Mouse (Mus musculus) neural tube, embryonic 12.5 days (tissue): Measurements from ENCODE around the gene Ppp3ca. TPM values are rescaled to one million over a fixed set of nuclear protein-coding genes. Genes with fewer than 3 reads are reported as not detected.
A peak's percentile ranks its signal among the peaks of the same experiment; 100 is the strongest.

Source experiments
- ATAC-seq: fragments of 200-750 bp; cut with Nextera tagmentation; 2 replicates; pipeline ENCODE4 v1.8.0; 2017; ENCODE audit warnings: low read depth, mild to moderate bottlenecking, moderate TSS enrichment, moderate library complexity; ENCODE audit not compliant: low FRiP score
- H3K27ac ChIP-seq: fragments of 300-500 bp; sonication (generic); 2 replicates; pipeline ENCODE4 v1.5.1; 2016
- H3K27me3 ChIP-seq: fragments of 300-500 bp; sonication (generic); replicated peaks from 2 replicates; pipeline ENCODE4 v1.6.1; 2016; ENCODE audit warnings: mild to moderate bottlenecking
- H3K36me3 ChIP-seq: fragments of 300-500 bp; sonication (generic); 2 replicates; pipeline ENCODE4 v1.6.1; 2016; ENCODE audit warnings: mild to moderate bottlenecking
- H3K4me1 ChIP-seq: fragments of 300-500 bp; sonication (generic); 2 replicates; pipeline ENCODE4 v1.6.1; 2016
- H3K4me2 ChIP-seq: fragments of 300-500 bp; sonication (generic); replicated peaks from 2 replicates; pipeline ENCODE4 v1.6.1; 2016; ENCODE audit warnings: mild to moderate bottlenecking
- H3K4me3 ChIP-seq: fragments of 300-500 bp; sonication (generic); 2 replicates; pipeline ENCODE4 v1.5.1; 2016
- H3K9ac ChIP-seq: fragments of 300-500 bp; sonication (generic); 2 replicates; pipeline ENCODE4 v1.6.1; 2016; ENCODE audit warnings: mild to moderate bottlenecking
- H3K9me3 ChIP-seq: fragments of 300-500 bp; sonication (generic); 2 replicates; pipeline ENCODE4 v1.6.1; 2016; ENCODE audit warnings: mild to moderate bottlenecking
- WGBS: fragments of 180-500 bp; shearing (Covaris S2); methylation state at CpG from one replicate; pipeline ENCODE4 v1.1.7; 2016; 5-methylcytosine and 5-hydroxymethylcytosine counted together
- polyA plus RNA-seq: library from polyadenylated mRNA; unstranded; fragments of >200 nt; fragmentation: Nextera tagmentation; extraction: Ambion mirVana; gene quantifications from 2 replicates; pipeline ENCODE4 v1.2.1, GENCODE M21; 2016

Ppp3ca gene
- polyA plus RNA-seq, 1 experiment from 2014 or later: 164 TPM

- Histone ChIP-seq H3K27me3 (no peaks in the 10 kb centered on the region), H3K4me2 (peak overlapping the region; percentile 31), H3K9me3 (no peaks in the 10 kb centered on the region), H3K9ac (no peak overlapping the region), H3K4me1 (peaks cover 35% of the 10 kb centered on the region), H3K4me3 (no peak overlapping the region), H3K27ac (no peak overlapping the region), H3K36me3 (no peaks in the 10 kb centered on the region)
- peak; percentile 31; the same call in 1 of the 2 replicates for ATAC-seq
- 34% methylated on average over 11 of the region's 11 CpGs for WGBS
Observed at GRCm38 (mm10) chr3:136833003-136833745, 163.2 kb downstream of the Ppp3ca start.

GRCm38 (mm10) chr3:136833893-136834292 is 164.0 kb downstream of the Ppp3ca start:
- peaks cover 35% of the 10 kb centered on the region for H3K4me1 ChIP-seq
- peak overlapping the region; percentile 31 for H3K4me2 ChIP-seq
- H3K27ac ChIP-seq: no peak overlapping the region
- H3K36me3 ChIP-seq: no peaks in the 10 kb centered on the region
- no peak overlapping the region for H3K9ac ChIP-seq
- no peaks in the 10 kb centered on the region for H3K9me3 ChIP-seq
- no peaks in the 10 kb centered on the region for H3K27me3 ChIP-seq
- WGBS: under 1% methylated on average over 5 of the region's 5 CpGs
- ATAC-seq: peak; percentile 41
- no peak overlapping the region for H3K4me3 ChIP-seq

DNA sequence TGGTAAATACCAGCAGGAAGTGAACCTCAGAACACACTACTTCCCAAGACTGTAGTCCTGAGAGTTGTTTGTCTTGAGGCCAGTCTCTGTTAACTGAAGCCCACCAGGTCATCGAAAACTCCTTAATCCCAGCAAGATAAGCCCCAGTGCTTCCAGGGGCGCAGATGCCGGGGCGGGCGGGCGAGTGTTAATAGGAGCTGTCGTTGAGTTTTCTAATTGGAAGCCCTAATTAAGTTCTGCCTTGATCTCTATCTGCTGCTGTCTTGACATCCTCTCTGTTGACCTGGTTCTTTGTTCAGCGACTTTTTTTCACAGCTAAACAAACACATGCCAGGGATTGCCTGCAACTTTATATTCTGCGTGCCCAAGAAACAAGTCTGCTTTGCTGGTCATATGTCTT is 165.9 kb downstream of the Ppp3ca start:
- Histone ChIP-seq H3K9ac (no peak overlapping the region), H3K4me1 (peaks cover 35% of the 10 kb centered on the region), H3K4me3 (no peak overlapping the region), H3K36me3 (no peaks in the 10 kb centered on the region), H3K9me3 (no peaks in the 10 kb centered on the region), H3K4me2 (no peak overlapping the region), H3K27me3 (no peaks in the 10 kb centered on the region), H3K27ac (no peak overlapping the region)
- ATAC-seq: no peak
- WGBS: 62% methylated on average over 9 of the region's 9 CpGs

- H3K4me2 ChIP-seq: no peak overlapping the region
- H3K4me3 ChIP-seq: no peak overlapping the region
- no peak for ATAC-seq
- no peaks in the 10 kb centered on the region for H3K27me3 ChIP-seq
- H3K36me3 ChIP-seq: no peaks in the 10 kb centered on the region
- WGBS: 83% methylated on average over 17 of the region's 17 CpGs
- H3K9ac ChIP-seq: no peak overlapping the region
- H3K4me1 ChIP-seq: peaks cover 31% of the 10 kb centered on the region
- H3K27ac ChIP-seq: no peak overlapping the region
- H3K9me3 ChIP-seq: no peaks in the 10 kb centered on the region
Observed at GRCm38 (mm10) chr3:136836319-136837193, 166.6 kb downstream of the Ppp3ca start.

DNA sequence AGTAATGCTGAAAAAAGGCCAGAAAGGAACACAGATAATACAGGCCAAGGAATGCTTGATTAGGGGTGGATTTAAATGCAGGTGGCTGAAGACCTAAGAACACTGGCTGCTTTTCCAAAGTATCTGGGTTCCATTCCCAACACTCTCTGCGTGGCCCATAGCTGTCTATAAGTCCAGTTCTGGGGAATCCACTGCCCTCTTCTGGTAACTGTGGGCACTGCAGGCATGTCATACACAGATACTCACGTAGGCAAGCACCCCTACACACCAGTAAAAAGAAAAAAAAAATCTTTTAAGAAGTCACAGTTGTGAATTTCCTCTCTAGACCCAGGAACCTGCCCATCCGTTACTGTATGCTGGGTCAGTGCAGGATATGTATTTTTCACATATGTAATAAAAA is 167.7 kb downstream of the Ppp3ca start:
- Histone ChIP-seq H3K9ac (no peak overlapping the region), H3K36me3 (no peaks in the 10 kb centered on the region), H3K27ac (no peak overlapping the region), H3K4me1 (peaks cover 21% of the 10 kb centered on the region), H3K4me2 (no peak overlapping the region), H3K27me3 (no peaks in the 10 kb centered on the region), H3K9me3 (no peaks in the 10 kb centered on the region), H3K4me3 (no peak overlapping the region)
- ATAC-seq: no peak
- WGBS: 96% methylated on average over 3 of the region's 3 CpGs

DNA sequence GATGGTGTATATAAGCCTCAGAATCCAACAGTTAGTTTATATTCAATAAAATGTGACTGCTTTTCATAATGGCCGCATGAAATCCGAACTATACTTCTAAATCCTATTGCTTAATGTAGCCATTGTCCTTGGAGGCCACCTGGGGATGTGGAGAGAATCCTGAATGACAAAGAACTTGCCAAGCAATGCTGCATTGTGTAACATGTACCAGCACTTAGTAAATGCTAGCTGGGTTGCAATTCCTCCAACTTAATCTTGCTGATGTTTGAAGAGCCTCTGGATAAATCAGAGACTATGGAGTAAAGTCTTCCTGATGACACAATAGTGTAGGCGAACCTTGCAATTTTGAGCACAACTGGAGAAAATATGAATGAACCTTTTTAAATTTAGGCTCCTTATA is 171.4 kb downstream of the Ppp3ca start:
- Histone ChIP-seq H3K9ac (no peak overlapping the region), H3K9me3 (no peaks in the 10 kb centered on the region), H3K4me2 (no peak overlapping the region), H3K27ac (no peak overlapping the region), H3K4me1 (peaks cover 8% of the 10 kb centered on the region), H3K4me3 (no peak overlapping the region), H3K27me3 (no peaks in the 10 kb centered on the region), H3K36me3 (no peaks in the 10 kb centered on the region)
- 72% methylated on average over 3 of the region's 3 CpGs for WGBS
- ATAC-seq: no peak

DNA sequence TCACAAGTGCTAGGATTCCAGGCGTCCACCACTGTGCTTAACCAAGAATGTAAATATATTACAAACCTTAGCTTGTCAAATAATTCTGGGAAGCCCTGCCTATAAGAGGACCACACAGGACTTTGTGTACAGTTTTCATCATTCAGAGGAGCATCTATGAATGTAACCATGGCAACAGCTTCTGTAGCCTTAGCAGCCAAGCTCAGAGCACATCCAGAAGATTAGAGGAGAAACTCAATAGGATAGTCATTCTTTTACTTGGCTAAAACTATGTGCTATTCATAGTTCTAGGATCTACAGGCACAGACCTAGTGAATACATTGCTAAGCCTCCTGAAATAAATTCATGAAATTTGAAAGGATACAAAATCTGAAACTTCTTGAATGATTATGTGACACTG is 172.5 kb downstream of the Ppp3ca start:
- Histone ChIP-seq H3K27me3 (no peaks in the 10 kb centered on the region), H3K4me1 (peaks cover 7% of the 10 kb centered on the region), H3K9me3 (no peaks in the 10 kb centered on the region), H3K4me3 (no peak overlapping the region), H3K36me3 (no peaks in the 10 kb centered on the region), H3K27ac (no peak overlapping the region), H3K9ac (no peak overlapping the region), H3K4me2 (no peak overlapping the region)
- WGBS: 63% methylated on average over 1 of the region's 1 CpGs
- ATAC-seq: no peak

DNA sequence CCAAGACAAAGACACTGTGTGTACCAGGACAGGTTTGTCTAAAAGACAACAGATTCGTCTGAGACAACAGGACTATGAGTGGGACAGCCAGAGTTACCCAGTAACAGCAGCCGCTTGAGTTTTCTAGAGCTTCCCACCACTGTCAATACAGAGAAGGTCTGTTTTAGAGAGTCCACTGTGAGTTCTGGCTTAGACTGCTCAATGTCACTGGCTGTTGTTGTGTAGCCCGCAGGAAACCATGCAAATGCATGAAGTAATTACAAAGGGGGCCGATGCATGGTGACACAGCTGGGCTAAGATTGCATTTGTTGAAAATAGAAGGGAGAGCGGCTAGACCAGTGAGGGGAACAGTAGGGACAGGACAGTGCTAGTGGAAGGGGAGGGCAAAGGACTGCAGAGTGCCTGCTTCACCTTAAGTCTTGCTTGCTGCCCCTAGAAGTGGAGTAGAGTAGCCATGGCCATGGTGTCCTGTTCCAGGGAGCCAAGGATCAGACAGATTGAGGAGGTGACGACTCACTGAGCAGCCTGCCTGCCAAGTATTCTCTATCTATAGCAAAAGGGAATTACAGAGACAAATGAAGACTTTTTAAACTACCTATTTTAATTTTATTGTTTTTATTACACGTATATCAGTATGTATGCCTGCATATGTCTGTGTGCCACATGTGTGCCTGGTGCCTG is 174.0 kb downstream of the Ppp3ca start:
- no peak overlapping the region for H3K4me3 ChIP-seq

DNA sequence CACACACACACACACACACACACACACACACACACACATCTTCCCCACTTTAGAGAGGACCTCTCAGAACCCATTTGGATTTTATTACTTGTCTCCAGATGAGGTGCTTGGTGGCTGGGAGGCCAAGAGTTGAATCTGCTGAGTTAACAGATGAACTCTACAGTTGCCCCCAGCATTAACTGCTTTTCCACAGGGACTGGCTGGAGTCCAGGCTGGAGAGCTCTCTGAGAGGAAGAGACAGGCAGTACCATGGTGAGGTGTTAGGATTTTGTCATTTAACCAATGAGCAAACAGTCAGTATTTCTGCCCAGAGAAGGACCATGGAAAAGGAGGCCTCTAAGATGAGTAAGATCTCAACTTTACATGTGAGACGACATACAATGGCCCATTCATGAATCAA is 179.1 kb downstream of the Ppp3ca start:
- no peaks in the 10 kb centered on the region for H3K27me3 ChIP-seq
- H3K9ac ChIP-seq: no peak overlapping the region
- ATAC-seq: no peak
- no peak overlapping the region for H3K4me2 ChIP-seq
- no peak overlapping the region for H3K27ac ChIP-seq
- H3K9me3 ChIP-seq: no peaks in the 10 kb centered on the region
- no peaks in the 10 kb centered on the region for H3K36me3 ChIP-seq
- 98% methylated on average over 1 of the region's 1 CpGs for WGBS
- H3K4me1 ChIP-seq: peaks cover 3% of the 10 kb centered on the region
- H3K4me3 ChIP-seq: no peak overlapping the region

More for the DNA sequence above, 174.0 kb downstream of the Ppp3ca start:
- no peak overlapping the region for H3K9ac ChIP-seq
- peak; percentile 46; the same call in 1 of the 2 replicates for ATAC-seq
- H3K27me3 ChIP-seq: no peaks in the 10 kb centered on the region
- H3K36me3 ChIP-seq: no peaks in the 10 kb centered on the region
- WGBS: 55% methylated on average over 7 of the region's 7 CpGs
- no peaks in the 10 kb centered on the region for H3K9me3 ChIP-seq
- no peak overlapping the region for H3K4me2 ChIP-seq
- no peak overlapping the region for H3K27ac ChIP-seq
- H3K4me1 ChIP-seq: peaks cover 7% of the 10 kb centered on the region

GRCm38 (mm10) chr3:136852921-136853320 is 183.0 kb downstream of the Ppp3ca start:
- Histone ChIP-seq H3K27me3 (no peaks in the 10 kb centered on the region), H3K9me3 (no peaks in the 10 kb centered on the region)
- ATAC-seq: no peak

DNA sequence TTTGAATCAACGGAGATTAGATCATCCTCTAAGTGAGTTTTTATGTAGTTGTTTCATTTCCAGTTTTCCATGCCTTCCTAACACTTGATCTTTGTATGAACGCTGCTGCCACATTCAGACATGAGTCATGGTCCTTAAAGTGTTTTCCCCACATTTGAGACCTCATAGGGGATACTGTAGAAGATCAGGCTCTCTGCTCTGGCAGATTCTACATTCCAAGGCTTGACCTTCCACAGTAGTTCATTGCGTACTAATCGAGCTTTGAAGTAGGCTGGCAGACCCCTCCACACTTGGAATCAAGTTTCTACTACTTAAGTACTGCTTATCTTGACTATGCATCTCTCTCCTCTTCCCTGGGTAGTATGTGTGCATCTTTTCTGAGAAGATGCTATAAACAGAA is 183.7 kb downstream of the Ppp3ca start:
- Histone ChIP-seq H3K4me1 (no peaks in the 10 kb centered on the region), H3K27me3 (no peaks in the 10 kb centered on the region)
- WGBS: 92% methylated on average over 4 of the region's 4 CpGs

More at GRCm38 (mm10) chr3:136852921-136853320, 183.0 kb downstream of the Ppp3ca start:
- Histone ChIP-seq H3K27ac (no peak overlapping the region), H3K9ac (no peak overlapping the region), H3K36me3 (no peaks in the 10 kb centered on the region), H3K4me2 (no peak overlapping the region), H3K4me3 (no peak overlapping the region), H3K4me1 (no peaks in the 10 kb centered on the region)
- 90% methylated on average over 6 of the region's 6 CpGs for WGBS

GRCm38 (mm10) chr3:136855996-136856395 is 186.1 kb downstream of the Ppp3ca start:
- Histone ChIP-seq H3K9me3 (no peaks in the 10 kb centered on the region), H3K4me2 (no peak overlapping the region), H3K4me3 (no peak overlapping the region), H3K27ac (no peak overlapping the region), H3K4me1 (no peaks in the 10 kb centered on the region), H3K36me3 (no peaks in the 10 kb centered on the region), H3K27me3 (no peaks in the 10 kb centered on the region), H3K9ac (no peak overlapping the region)
- WGBS: 88% methylated on average over 4 of the region's 4 CpGs
- ATAC-seq: no peak

More for the DNA sequence above, 183.7 kb downstream of the Ppp3ca start:
- Histone ChIP-seq H3K4me2 (no peak overlapping the region), H3K27ac (no peak overlapping the region), H3K4me3 (no peak overlapping the region), H3K9me3 (no peaks in the 10 kb centered on the region), H3K36me3 (no peaks in the 10 kb centered on the region), H3K9ac (no peak overlapping the region)
- no peak for ATAC-seq
